Mouse (Mus musculus): ENCODE data around the gene 2310011J03Rik.

GRCm38 (mm10) chr10:80356001-80356682, 35.8 kb upstream of the 2310011J03Rik start, which contains the start of gene Plk5:
- TF ChIP-seq CTCF (IDR thresholded peaks at IDR 0.05) (no peak), POLR2A (IDR thresholded peaks at IDR 0.05; ENCODE audit: insufficient read depth, low read depth, low read length) (no peak)
